Mouse (Mus musculus) kidney, adult 10 weeks (tissue): ENCODE measurements around the gene Nudt1. TPM values are rescaled to one million over a fixed set of nuclear protein-coding genes. Genes with fewer than 3 reads are reported as not detected.

ENCODE experiments used
- polyA plus RNA-seq: library from polyadenylated mRNA; stranded (reverse); fragments of 350-450 nt; fragmentation: Illumina TruSeq; extraction: RNeasy Lipid Tissue Mini Kit (QIAGEN cat#74804); gene quantifications from one replicate; pipeline ENCODE4 v1.2.3, GENCODE M21; 2014; ENCODE audit warnings: low read depth, low replicate concordance

Gene Nudt1
- 0.53 TPM for polyA plus RNA-seq

GRCm38 (mm10) chr5:140321042-140321755 is at the start of gene Nudt1, which contains the start of gene Mad1l1:
Gene Nudt1 (plus strand): TSS chr5:140321656.
Gene Mad1l1 (minus strand): TSS chr5:140321552.

GRCm38 (mm10) chr5:140331615-140332512 is 10.4 kb downstream of the Nudt1 start, which contains the start of gene Mrm2:
Gene Mrm2 (minus strand): TSS chr5:140331898.

Other genes starting within 250 kb of the Nudt1 start
- not detected for gene Mad1l1, start 104 bp upstream of the Nudt1 start, polyA plus RNA-seq
- 0.73 TPM for gene Mrm2, start 10.2 kb downstream of the Nudt1 start, polyA plus RNA-seq
- 0.36 TPM for gene Snx8, start 67.6 kb downstream of the Nudt1 start, polyA plus RNA-seq
- gene Eif3b, start 97.7 kb downstream of the Nudt1 start, polyA plus RNA-seq = 25.0 TPM
- not detected for gene Gm4869, start 124.0 kb downstream of the Nudt1 start, polyA plus RNA-seq
- gene Chst12, start 183.9 kb downstream of the Nudt1 start, polyA plus RNA-seq = not detected
- not detected for gene Grifin, start 243.4 kb downstream of the Nudt1 start, polyA plus RNA-seq